Mouse (Mus musculus): Measurements from ENCODE around the gene Gm11549.

- TF ChIP-seq CTCF (IDR thresholded peaks at IDR 0.05; ENCODE audit: extremely low read depth, insufficient read length, insufficient replicate concordance, low read depth, low read length) (no peak), POLR2A (IDR thresholded peaks at IDR 0.05; ENCODE audit: low read depth, low read length) (no peak)
Measured at GRCm38 (mm10) chr3:36465538-36465937, 56.1 kb downstream of the Gm11549 start.
